Mouse (Mus musculus) left cerebral cortex, postnatal 25 days (tissue): ENCODE data around the gene Runx2. TPM values are rescaled to one million over a fixed set of nuclear protein-coding genes. Genes with fewer than 3 reads are reported as not detected.

ENCODE experiments used
- DNase-seq, 2 experiments: peaks; one replicate each; pipeline ENCODE4 v3.0.0; 2022; ENCODE audit warnings: low spot score in 2 of 2, mixed read lengths in 1 of 2
- intact Hi-C: fragments of 180-260 bp; cut with DNase I; formaldehyde crosslinking; loops from one replicate; pipeline ENCODE4 v1.15.1; 2025
- total RNA-seq, 2 experiments: library from RNA; stranded (reverse); gene quantifications; 2 replicates each; pipeline ENCODE4 v1.2.3; 2021

Runx2 gene
- total RNA-seq, 2 experiments from 2014 or later, result 7.9 to 8.9 TPM

- intact Hi-C loops, result no loop called here
- DNase-seq, result no peak
Measured at GRCm38 (mm10) chr17:44672806-44673205, 141.8 kb downstream of the Runx2 start.

- intact Hi-C loops, result no loop called here
- DNase-seq, result peak; percentile 58 to 84
Measured at GRCm38 (mm10) chr17:44671946-44672692, 142.5 kb downstream of the Runx2 start.

- intact Hi-C loops, result no loop called here
- DNase-seq, result no peak
Measured at GRCm38 (mm10) chr17:44669985-44670384, 144.6 kb downstream of the Runx2 start.

GRCm38 (mm10) chr17:44667346-44667745, 147.3 kb downstream of the Runx2 start:
- intact Hi-C loops, result no loop called here
- DNase-seq, result no peak

GRCm38 (mm10) chr17:44663872-44664271, 150.7 kb downstream of the Runx2 start:
- intact Hi-C loops, result no loop called here
- DNase-seq, result no peak

- DNase-seq, result no peak
- intact Hi-C loops, result no loop called here
Measured at GRCm38 (mm10) chr17:44663208-44663607, 151.4 kb downstream of the Runx2 start.

DNA sequence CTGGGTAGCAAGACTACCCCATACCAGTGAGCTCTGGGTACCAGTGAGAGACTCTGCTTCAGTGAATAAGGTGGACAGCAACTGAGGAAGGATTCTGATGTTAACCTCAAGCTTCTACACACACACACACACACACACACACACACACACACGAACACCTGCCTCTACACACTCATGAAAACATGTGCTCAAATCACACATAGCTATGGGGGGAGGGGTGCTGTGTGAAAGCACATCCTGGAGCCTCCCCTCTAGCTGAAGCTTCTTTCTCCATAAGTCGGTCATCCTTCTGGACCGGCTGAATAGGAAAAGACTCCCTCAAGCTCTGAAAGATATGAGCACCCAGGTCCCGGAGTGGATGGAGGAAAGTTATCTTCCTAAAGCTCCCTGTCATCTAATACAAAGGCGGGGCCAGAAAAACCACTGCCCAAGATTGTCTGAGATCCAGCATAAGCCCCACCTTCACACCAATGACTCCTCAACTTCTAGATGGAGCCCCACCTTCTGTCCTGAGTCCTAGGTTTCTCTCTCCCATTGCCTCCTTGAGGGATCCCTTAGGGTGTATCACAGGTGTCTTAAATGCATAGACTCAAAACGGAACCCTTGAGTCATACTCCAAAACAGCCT, 152.4 kb downstream of the Runx2 start:
- intact Hi-C loops, result no loop called here

DNA sequence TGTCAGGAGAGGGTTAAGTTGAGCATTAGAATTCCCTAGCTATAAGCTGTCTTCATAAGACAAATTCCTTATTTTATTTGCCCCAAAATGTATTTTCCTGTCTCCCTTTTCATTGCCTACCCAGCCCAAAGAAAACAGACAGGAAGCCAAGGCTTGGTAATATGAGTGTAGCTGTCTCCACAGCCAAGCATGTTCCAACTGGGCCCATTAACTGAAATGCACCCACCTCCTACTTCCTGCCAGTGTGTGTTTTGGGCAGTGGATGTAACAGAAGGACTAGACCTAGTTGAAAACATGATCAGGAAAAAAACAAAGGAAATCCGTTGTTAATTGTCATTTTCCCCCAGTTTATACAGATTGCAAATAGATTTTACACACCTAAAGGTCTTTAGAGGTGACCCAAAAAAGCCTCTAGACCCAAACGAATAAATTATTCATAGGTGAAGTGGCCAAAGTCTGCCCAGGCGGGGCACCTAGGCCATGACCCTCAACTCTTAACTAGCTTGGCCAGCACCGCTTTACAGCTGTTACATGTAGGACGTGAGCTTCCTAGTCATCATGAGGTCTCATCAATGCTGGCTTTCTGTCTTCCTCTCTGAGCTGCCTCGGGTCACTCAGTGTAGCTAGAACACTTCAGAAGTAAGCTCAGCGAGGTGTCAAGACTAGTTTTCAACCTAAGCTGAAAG, 154.3 kb downstream of the Runx2 start:
- DNase-seq, result no peak
- intact Hi-C loops, result no loop called here

More for the DNA sequence above, 152.4 kb downstream of the Runx2 start:
- no peak for DNase-seq

DNA sequence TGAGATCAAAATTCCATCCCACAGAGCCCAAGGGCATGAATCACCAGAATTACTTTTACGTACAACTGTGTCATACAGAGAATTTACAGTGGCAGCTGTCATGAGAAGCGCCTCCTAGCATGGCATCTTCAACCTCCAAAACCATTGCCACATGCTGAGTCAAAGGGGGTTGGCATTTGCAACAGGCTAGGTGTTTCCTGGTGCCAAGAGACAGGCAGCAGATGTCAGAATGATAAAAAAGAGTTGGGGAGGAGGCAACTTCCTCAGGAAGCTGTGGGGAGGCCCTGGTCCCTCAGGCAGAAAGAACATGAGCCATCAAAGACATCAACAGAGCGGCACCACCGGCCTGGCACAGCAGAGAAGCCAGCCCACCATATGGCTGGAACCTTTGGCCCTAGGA, 160.1 kb downstream of the Runx2 start:
- DNase-seq, result no peak
- intact Hi-C loops, result no loop called here

- no peak for DNase-seq
- intact Hi-C loops, result no loop called here
Measured at GRCm38 (mm10) chr17:44653081-44653480, 161.5 kb downstream of the Runx2 start.

DNA sequence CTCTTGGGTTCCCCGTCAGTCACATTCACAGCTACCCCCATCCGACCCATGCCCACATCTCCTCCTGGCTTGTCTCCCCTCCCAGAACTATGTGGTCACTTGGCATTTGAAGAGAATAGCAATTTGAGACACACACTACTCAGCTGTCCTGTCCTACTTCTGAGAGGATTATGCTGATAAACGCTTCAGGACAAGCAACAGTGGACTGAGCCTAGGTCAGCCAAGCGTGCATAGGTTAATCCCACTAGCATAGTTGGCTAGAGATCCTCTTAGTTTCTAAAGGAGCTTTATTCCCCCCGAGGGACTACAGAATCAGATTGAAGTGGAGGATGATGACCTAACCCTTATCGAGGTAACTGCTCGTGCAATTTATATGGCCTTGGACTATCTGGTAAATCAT, 162.5 kb downstream of the Runx2 start:
- no peak for DNase-seq
- intact Hi-C loops, result no loop called here

- no peak for DNase-seq
- intact Hi-C loops, result no loop called here
Measured at GRCm38 (mm10) chr17:44651613-44652012, 163.0 kb downstream of the Runx2 start.

- intact Hi-C loops, result no loop called here
- no peak for DNase-seq
Measured at GRCm38 (mm10) chr17:44650431-44650830, 164.2 kb downstream of the Runx2 start.

- intact Hi-C loops, result no loop called here
- no peak for DNase-seq
Measured at GRCm38 (mm10) chr17:44649056-44649455, 165.5 kb downstream of the Runx2 start.

- no peak for DNase-seq
Measured at GRCm38 (mm10) chr17:44647916-44648315, 166.7 kb downstream of the Runx2 start.

DNA sequence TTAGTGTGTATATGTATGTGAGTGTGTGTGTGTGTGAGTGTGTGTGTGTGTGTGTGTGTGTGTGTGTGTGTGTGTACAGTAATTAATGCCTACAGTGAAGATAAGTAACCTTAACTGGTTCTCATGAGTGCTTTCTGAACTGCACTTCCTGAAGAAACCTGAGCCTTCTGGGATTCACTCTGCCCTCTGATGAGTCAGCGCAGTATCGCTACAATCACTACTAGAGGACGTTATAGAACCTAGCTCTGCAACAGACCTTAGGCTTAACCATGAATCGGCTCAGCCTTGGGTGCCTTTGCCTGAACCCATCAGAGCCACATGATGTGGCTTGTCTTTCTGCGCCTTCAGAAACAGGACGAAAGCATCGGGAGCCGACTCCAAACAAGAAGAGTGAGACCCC, 169.5 kb downstream of the Runx2 start:
- intact Hi-C loops, result no loop called here
- no peak for DNase-seq

More at GRCm38 (mm10) chr17:44647916-44648315, 166.7 kb downstream of the Runx2 start:
- intact Hi-C loops, result no loop called here

DNA sequence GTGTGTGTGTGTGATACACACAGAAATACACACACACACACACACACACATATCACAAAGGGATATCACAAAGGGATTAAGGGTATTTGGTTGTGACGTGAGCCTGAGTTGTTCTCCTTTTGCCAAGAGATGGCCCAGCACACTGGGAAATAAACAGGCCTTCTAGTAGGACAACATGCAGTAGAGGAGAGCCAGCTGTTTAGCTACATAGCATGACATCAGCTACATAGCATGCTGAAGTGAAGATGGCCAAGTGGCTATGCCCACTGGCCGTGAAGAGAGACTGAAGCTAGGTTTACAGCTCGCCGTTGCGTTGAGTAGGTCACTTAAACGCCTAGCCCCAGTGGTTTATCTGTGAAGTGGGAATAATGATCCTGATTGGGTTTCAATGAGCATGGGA, 171.3 kb downstream of the Runx2 start:
- no peak for DNase-seq

DNA sequence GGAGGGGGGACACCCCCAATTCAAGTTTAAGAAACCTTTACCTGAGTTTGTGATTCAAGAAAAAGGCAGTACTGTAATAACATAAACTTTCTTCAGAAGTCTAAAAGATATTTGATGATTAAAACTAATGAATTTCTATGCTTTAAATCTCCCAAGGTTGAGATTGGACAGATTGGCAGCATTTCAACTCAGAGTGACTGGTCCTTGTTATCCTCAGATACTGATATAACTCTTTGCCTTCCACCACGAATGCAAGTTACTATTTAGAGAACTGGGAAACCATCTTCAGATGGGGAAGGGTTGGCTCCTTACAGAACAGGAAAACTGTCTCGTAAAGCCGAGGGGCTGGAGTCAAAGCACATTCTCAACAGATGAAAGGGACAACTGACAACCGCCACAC, 172.5 kb downstream of the Runx2 start:
- DNase-seq, result no peak
- intact Hi-C loops, result no loop called here

More for the DNA sequence above, 171.3 kb downstream of the Runx2 start:
- intact Hi-C loops, result no loop called here

DNA sequence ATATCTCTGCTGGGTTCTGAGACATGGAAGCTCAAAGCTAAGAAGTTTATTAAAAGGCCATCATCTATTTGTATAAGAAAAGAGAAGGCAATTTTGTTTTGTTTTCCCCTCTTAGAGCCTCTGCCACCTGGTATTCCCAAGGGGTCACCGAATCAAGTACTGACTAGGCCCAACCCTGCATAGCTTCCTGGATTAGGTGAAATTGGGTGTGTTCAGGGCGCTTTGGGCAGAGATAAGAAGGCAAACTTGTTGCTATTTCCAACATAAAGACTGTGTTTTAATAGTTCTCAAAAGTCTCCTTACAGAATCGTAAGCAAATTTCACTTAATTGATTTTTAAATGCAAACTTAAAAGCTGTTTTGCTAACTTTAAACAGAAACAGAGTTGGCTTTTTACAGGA, 173.7 kb downstream of the Runx2 start:
- DNase-seq, result no peak
- intact Hi-C loops, result no loop called here

DNA sequence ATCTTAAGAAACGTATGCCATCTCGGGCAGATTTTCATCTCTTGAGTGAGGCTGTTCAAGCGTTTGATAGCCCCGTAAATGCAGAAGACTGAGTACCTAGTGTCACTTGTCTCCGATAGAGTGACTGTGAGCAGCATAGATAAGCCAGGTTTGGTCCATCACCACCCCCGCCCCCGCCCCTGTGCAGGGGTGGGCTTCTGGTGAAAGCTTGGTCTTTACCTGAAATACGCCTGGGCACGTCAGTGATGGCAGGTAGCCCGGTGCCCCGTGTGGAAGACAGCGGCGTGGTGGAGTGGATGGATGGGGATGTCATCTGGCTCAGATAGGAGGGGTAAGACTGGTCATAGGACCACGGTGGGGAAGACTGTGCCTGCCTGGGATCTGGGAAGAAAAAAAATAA, 175.2 kb downstream of the Runx2 start:
- DNase-seq, result no peak
- intact Hi-C loops, result no loop called here
